ENCODE assay signal across 23 mouse cellular contexts in genomic region chr16:22140861-22141260, GRCm38 (mm10). TPM values are rescaled to one million over a fixed set of nuclear protein-coding genes. Genes with fewer than 3 reads are reported as not detected.
DNase-seq lines count a peak whose midpoint lies in the region; ATAC-seq and TF ChIP-seq lines count a peak whose summit lies in the region.
"Had no signal": no experiment of that assay in that cellular context is flagged by ENCODE, and none has a peak within 500 bp of the region (broad histone marks: within the 10 kb centered on the region; RNA-seq: fewer than 3 reads in every experiment).

No protein-coding gene starts in this region.

- H3K9ac ChIP-seq in intestine, embryonic 14.5 days (ENCODE audit: low read length) = no peak overlapping the region
- H3K9ac ChIP-seq: forebrain, embryonic 13.5 days; hindbrain, embryonic 14.5 days; liver, embryonic 13.5 days; lung, embryonic 15.5 days; neural tube, embryonic 12.5 days had no signal

- DNase-seq in heart, embryonic 10.5 days (ENCODE audit: low spot score) = peak; percentile 25
- no peak for DNase-seq in heart, postnatal 25 days (ENCODE audit: low spot score)
- peak; percentile 61 for DNase-seq in intestine, embryonic 14.5 days (ENCODE audit: low spot score)
- DNase-seq in kidney, postnatal 14 days = peak; percentile 62
- DNase-seq in left cerebral cortex, postnatal 25 days (ENCODE audit: low spot score in 2 of 2) = no peak
- DNase-seq: adrenal gland, adult 8-10 months; cerebellum, adult 8-10 months; gastrocnemius, postnatal 14 days; heart, postnatal 10 days; layer of hippocampus, adult 9-11 months; liver, embryonic 13.5 days; right cerebral cortex, postnatal 4 days; thymus, postnatal 25 days had no signal

- no peak overlapping the region for H3K27ac ChIP-seq in heart, embryonic 10.5 days
- H3K27ac ChIP-seq in intestine, embryonic 14.5 days (ENCODE audit: low read depth) = no peak overlapping the region
- H3K27ac ChIP-seq: forebrain, embryonic 13.5 days; hindbrain, embryonic 14.5 days; left cerebral cortex, adult 2 months; limb, embryonic 10.5 days; liver, embryonic 13.5 days; lung, embryonic 15.5 days; neural tube, embryonic 12.5 days had no signal

- 76% methylated on average over 6 of the region's 6 CpGs for WGBS in heart, embryonic 10.5 days
- WGBS in intestine, embryonic 14.5 days = 57% methylated on average over 6 of the region's 6 CpGs

- ATAC-seq in intestine, embryonic 14.5 days (replicated peaks; ENCODE audit: low FRiP score, low TSS enrichment, low read depth) = no peak
- no peak for ATAC-seq in inflammation-experienced regulatory T-cells, adult 6 months
- ATAC-seq: forebrain, embryonic 13.5 days had no signal

- H3K4me2 ChIP-seq in intestine, embryonic 14.5 days (ENCODE audit: low read length) = no peak overlapping the region
- H3K4me2 ChIP-seq: forebrain, embryonic 13.5 days; heart, embryonic 11.5 days; hindbrain, embryonic 14.5 days; liver, embryonic 13.5 days; lung, embryonic 15.5 days; midbrain, embryonic 11.5 days; neural tube, embryonic 12.5 days had no signal

- peaks cover 8% of the 10 kb centered on the region; the same call in 1 of the 2 replicates for H3K36me3 ChIP-seq in heart, embryonic 10.5 days
- H3K36me3 ChIP-seq in E14TG2a.4 (ENCODE audit: insufficient read depth, low read length) = peaks cover 24% of the 10 kb centered on the region
- H3K36me3 ChIP-seq in intestine, embryonic 14.5 days (ENCODE audit: control insufficient read depth, insufficient read depth, low read length) = 0 out of 2 replicates have a peak, but pooled peaks cover 3% of the 10 kb centered on the region
- H3K36me3 ChIP-seq: liver, embryonic 13.5 days; lung, embryonic 15.5 days; neural tube, embryonic 12.5 days had no signal

- H3K9me3 ChIP-seq in heart, embryonic 10.5 days = no peaks in the 10 kb centered on the region
- peaks cover 15% of the 10 kb centered on the region for H3K9me3 ChIP-seq in E14TG2a.4 (ENCODE audit: low read length)
- H3K9me3 ChIP-seq in intestine, embryonic 14.5 days (ENCODE audit: control insufficient read depth, low read length) = no peaks in the 10 kb centered on the region
- H3K9me3 ChIP-seq: forebrain, embryonic 13.5 days; limb, embryonic 10.5 days; liver, embryonic 13.5 days; lung, embryonic 15.5 days; neural tube, embryonic 12.5 days had no signal

- intact Hi-C loops in heart, postnatal 25 days (cut with DNase I) = no loop called here
- intact Hi-C loops in left cerebral cortex, postnatal 25 days (cut with DNase I) = no loop called here

- no peak for TF ChIP-seq CTCF in E14TG2a.4 (conservative IDR thresholded peaks at IDR 0.05; ENCODE audit: low read length)

- H3K27me3 ChIP-seq in heart, embryonic 10.5 days (ENCODE audit: insufficient read depth, poor library complexity, severe bottlenecking) = no peaks in the 10 kb centered on the region
- H3K27me3 ChIP-seq in E14TG2a.4 (ENCODE audit: insufficient read depth, low read length) = no peaks in the 10 kb centered on the region
- H3K27me3 ChIP-seq in intestine, embryonic 14.5 days (replicated peaks; ENCODE audit: control insufficient read depth, insufficient read depth, low read length) = no peaks in the 10 kb centered on the region
- H3K27me3 ChIP-seq: forebrain, embryonic 13.5 days; liver, embryonic 13.5 days; lung, embryonic 15.5 days; neural tube, embryonic 12.5 days had no signal

- no peak overlapping the region for H3K4me3 ChIP-seq in heart, embryonic 10.5 days
- peak overlapping the region; percentile 37; the same call in 1 of the 2 replicates for H3K4me3 ChIP-seq in E14TG2a.4 (replicated peaks; ENCODE audit: low read length)
- no peak overlapping the region for H3K4me3 ChIP-seq in intestine, embryonic 14.5 days (ENCODE audit: low read depth, low read length)
- H3K4me3 ChIP-seq: forebrain, embryonic 13.5 days; left cerebral cortex, adult 2 months; limb, embryonic 10.5 days; liver, embryonic 13.5 days; lung, embryonic 15.5 days; neural tube, embryonic 12.5 days had no signal

- peaks cover 34% of the 10 kb centered on the region; the same call in 1 of the 2 replicates for H3K4me1 ChIP-seq in heart, embryonic 10.5 days
- peaks cover 79% of the 10 kb centered on the region for H3K4me1 ChIP-seq in E14TG2a.4 (replicated peaks; ENCODE audit: low read depth, low read length)
- H3K4me1 ChIP-seq in intestine, embryonic 14.5 days (replicated peaks; ENCODE audit: control insufficient read depth, insufficient read depth, low read length) = 0 out of 2 replicates have a peak, but pooled peaks cover 9% of the 10 kb centered on the region
- H3K4me1 ChIP-seq: forebrain, embryonic 13.5 days; liver, embryonic 13.5 days; lung, embryonic 15.5 days had no signal

RNA-seq across cellular contexts. Expression of gene Igf2bp2, which starts 22.2 kb away (rescaled TPM):
- polyA plus RNA-seq in heart, embryonic 10.5 days (2016; fragmentation: Nextera tagmentation; extraction: Ambion mirVana) = 117 and 143 TPM in 2 replicates
- 1 to 10 TPM; 5.1 to 9.7 TPM for total RNA-seq in heart, postnatal 25 days (2021)
- 139 and 152 TPM in 2 replicates for polyA plus RNA-seq in intestine, embryonic 14.5 days (2014; fragmentation: Nextera tagmentation; extraction: Ambion mirVana)
- polyA plus RNA-seq in inflammation-experienced regulatory T-cells, adult 6 months (2017; shearing (Covaris generic)) = under 1 TPM; 0.47 to 0.88 (median 0.54) TPM
- 1 to 10 TPM; 1.9 to 2.0 TPM for total RNA-seq in left cerebral cortex, postnatal 25 days (2021)

Comparison
In these comparisons a context has a peak if more than half of its experiments do, and no peak if none do; other contexts are left out.
1. DNase-seq: peak in heart, embryonic 10.5 days (single experiment), intestine, embryonic 14.5 days (single experiment) and kidney, postnatal 14 days (single experiment); none in heart, postnatal 25 days (single experiment) and left cerebral cortex, postnatal 25 days (0 of 2).
2. RNA of gene Igf2bp2, which starts 22.2 kb away (polyA plus RNA-seq): 117 to 143 TPM in heart, embryonic 10.5 days and 139 to 152 TPM in intestine, embryonic 14.5 days; 0.47 to 0.88 TPM in inflammation-experienced regulatory T-cells, adult 6 months; every median in the first group is over 10 times any median in the second.